Mouse (Mus musculus) neural tube, embryonic 13.5 days (tissue): ENCODE results near the gene St3gal6. TPM values are rescaled to one million over a fixed set of nuclear protein-coding genes. Genes with fewer than 3 reads are reported as not detected.
A peak's percentile ranks its signal among the peaks of the same experiment; 100 is the strongest.

ENCODE experiments used
- ATAC-seq: fragments of 200-750 bp; cut with Nextera tagmentation; 2 replicates; pipeline ENCODE4 v1.8.0; 2017; ENCODE audit warnings: low read depth, mild to moderate bottlenecking, moderate TSS enrichment, moderate library complexity
- H3K27ac ChIP-seq: fragments of 300-500 bp; sonication (generic); replicated peaks from 2 replicates; pipeline ENCODE4 v1.5.1; 2015; ENCODE audit warnings: moderate library complexity, mild to moderate bottlenecking, inconsistent platforms
- H3K27me3 ChIP-seq: fragments of 300-500 bp; sonication (generic); 2 replicates; pipeline ENCODE4 v1.6.1; 2015; ENCODE audit warnings: mild to moderate bottlenecking, inconsistent platforms
- H3K36me3 ChIP-seq: fragments of 300-500 bp; sonication (generic); 2 replicates; pipeline ENCODE4 v1.6.1; 2015; ENCODE audit warnings: mild to moderate bottlenecking, inconsistent platforms
- H3K4me1 ChIP-seq: fragments of 300-500 bp; sonication (generic); replicated peaks from 2 replicates; pipeline ENCODE4 v1.6.1; 2015; ENCODE audit warnings: inconsistent platforms
- H3K4me2 ChIP-seq: fragments of 300-500 bp; sonication (generic); 2 replicates; pipeline ENCODE4 v1.6.1; 2015; ENCODE audit warnings: inconsistent platforms, mild to moderate bottlenecking, moderate library complexity
- H3K4me3 ChIP-seq: fragments of 300-500 bp; sonication (generic); 2 replicates; pipeline ENCODE4 v1.5.1; 2015; ENCODE audit warnings: mild to moderate bottlenecking, inconsistent platforms
- H3K9ac ChIP-seq: fragments of 300-500 bp; sonication (generic); 2 replicates; pipeline ENCODE4 v1.6.1; 2015; ENCODE audit warnings: moderate library complexity, mild to moderate bottlenecking, inconsistent platforms
- H3K9me3 ChIP-seq: fragments of 300-500 bp; sonication (generic); 2 replicates; pipeline ENCODE4 v1.6.1; 2016; ENCODE audit warnings: inconsistent platforms
- WGBS: fragments of 180-500 bp; shearing (Covaris S2); methylation state at CpG from one replicate; pipeline ENCODE4 v1.1.7; 2015; 5-methylcytosine and 5-hydroxymethylcytosine counted together
- polyA plus RNA-seq: library from polyadenylated mRNA; unstranded; fragments of >200 nt; fragmentation: Nextera tagmentation; extraction: Ambion mirVana; gene quantifications from 2 replicates; pipeline ENCODE4 v1.2.1, GENCODE M21; 2015

St3gal6 gene
- 7.1 and 9.7 TPM in 2 replicates for polyA plus RNA-seq

DNA sequence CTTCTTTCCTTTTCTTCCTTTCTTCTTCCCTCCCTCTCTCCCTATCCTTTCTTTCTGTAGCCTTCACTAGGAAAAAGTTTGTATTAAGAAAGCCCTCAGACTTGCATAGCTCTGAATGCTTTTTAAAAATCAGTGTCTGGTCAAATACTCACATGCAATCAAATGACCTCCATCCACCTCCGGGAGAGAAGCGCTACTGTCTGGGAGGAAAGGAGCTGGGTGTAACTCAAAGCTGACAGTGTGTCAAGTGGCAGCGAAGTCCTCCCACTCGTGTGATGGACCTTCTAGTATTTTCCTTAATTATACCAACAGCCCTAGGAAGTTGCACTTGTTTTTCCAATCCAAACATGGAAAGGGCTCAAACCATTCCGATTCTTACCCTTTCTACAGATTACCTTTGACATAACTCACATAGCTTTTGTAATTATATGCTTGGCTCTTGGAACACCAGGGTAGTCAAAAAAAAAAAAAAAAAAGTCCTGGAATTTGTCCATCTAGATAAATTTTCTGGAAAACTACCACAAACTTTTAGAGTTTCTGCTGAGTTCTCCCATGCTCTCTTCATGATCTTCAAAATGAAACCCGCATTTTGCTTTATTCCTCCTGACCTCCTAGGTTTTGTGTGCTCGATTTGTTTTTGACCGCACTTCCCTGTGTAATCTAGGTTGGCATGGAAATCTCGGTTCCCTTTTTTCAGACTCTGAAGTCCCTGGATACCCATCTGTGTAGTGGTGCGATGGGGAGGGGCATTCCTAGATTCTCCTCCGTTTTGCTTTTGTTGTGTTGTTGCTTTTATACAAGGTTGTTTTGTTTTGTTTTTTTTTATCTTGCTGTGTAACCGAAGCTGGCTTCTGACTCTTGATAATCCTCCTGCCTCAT, at the start of gene St3gal6:
St3gal6 (minus strand) TSS at position 272 of the 879 bp plus-strand sequence.
- Histone ChIP-seq H3K4me3 (peak within 1 kb of the TSS; percentile 77), H3K4me2 (peak within 1 kb of the TSS; percentile 94), H3K4me1 (peaks cover 13% of the 10 kb centered on the region; the same call in 1 of the 2 replicates), H3K9ac (peak within 1 kb of the TSS; percentile 86), H3K27me3 (peaks cover 19% of the 10 kb centered on the region), H3K36me3 (no peaks in the 10 kb centered on the region), H3K9me3 (peaks cover 8% of the 10 kb centered on the region; the same call in 1 of the 2 replicates), H3K27ac (peak within 1 kb of the TSS; percentile 68)
- ATAC-seq = no peak
- WGBS = 84% methylated on average over 12 of the region's 12 CpGs

DNA sequence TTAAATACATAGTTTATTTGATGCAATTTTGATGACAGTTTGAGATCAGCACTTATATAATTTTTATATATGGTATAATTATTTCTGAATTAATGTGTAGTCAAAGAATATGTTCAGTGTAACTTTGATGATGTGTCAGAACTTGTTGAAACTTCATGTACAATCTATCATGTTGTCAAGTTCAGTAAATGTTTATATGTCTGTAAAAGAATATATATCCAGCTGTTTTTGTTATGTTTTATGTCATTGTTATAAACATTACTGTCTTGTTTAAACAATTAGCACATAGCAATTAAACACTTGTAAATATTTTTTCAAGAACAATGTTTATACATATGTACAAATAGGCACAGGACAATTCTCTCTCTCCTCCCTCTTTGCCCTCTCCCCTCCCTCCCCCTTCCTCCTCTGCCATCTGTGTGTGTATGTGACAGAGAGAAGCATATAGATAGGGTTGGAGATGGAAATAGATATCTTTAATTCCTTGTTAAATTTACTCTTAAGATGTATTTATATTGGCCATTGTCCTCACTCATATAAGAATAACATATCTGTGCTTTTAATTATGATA, 46.7 kb upstream of the St3gal6 start:
- Histone ChIP-seq H3K9ac (no peak overlapping the region), H3K27me3 (no peaks in the 10 kb centered on the region), H3K4me2 (no peak overlapping the region), H3K27ac (no peak overlapping the region), H3K9me3 (no peaks in the 10 kb centered on the region), H3K4me1 (no peaks in the 10 kb centered on the region), H3K36me3 (no peaks in the 10 kb centered on the region), H3K4me3 (no peak overlapping the region)
- no peak for ATAC-seq

DNA sequence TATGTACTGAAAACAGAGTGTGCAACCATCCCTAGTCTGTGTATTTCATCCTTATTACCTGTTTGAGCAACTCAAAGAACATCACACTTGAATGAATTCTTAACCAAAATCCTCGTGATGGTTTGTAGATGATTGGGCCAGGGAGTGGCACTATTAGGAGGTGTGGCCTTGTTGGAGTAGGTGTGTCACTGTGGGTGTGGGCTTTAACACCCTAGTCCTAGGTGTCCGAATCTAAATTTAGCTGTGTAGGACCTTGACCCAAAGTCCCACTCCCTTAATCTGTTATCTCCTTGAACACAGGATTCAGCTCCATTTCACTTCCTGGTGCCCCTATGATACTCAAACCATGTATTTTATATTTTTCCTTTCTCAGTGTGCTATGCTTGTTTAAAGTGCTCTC, 37.2 kb upstream of the St3gal6 start:
- H3K36me3 ChIP-seq = no peaks in the 10 kb centered on the region
- H3K9ac ChIP-seq = no peak overlapping the region
- 85% methylated on average over 2 of the region's 2 CpGs for WGBS
- H3K9me3 ChIP-seq = no peaks in the 10 kb centered on the region
- H3K4me3 ChIP-seq = no peak overlapping the region
- ATAC-seq = no peak
- no peaks in the 10 kb centered on the region for H3K4me1 ChIP-seq
- no peak overlapping the region for H3K27ac ChIP-seq
- no peak overlapping the region for H3K4me2 ChIP-seq
- no peaks in the 10 kb centered on the region for H3K27me3 ChIP-seq

DNA sequence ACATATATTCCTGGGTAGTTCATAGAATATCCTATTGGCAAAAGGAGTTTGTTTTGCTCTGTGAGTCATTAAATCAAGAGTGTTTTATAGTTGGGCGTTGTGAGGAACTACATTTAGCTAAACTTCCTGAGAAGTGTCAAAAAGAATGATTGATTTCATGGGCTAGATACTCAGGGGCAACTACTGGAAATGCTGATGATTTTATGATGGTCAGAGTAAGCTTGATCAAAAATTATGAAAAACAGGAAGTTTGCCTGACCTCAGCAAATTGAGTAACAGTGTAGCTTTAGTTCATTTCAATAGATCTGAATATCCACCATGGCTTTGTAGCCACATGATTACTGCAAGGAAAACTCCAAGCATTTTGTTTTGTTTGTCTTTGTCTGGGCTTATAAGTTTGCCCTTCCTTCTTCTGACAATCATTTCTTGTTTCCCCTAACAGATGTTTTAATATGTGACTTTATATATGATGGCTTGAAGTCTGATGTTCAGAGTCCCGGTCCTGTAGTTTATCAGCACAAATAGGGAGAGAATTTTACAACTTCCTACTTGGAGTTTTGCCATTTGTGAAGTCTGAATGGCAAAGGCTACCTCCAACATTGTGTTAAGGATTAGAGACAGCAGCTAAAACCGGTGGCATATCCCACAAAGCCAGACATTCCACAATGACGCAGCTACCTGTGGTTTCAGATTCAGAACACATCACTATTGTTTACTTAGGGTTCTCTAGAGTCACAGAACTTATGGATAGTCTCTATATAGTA, 32.2 kb upstream of the St3gal6 start:
- Histone ChIP-seq H3K27ac (no peak overlapping the region), H3K9ac (no peak overlapping the region), H3K4me1 (no peaks in the 10 kb centered on the region), H3K4me3 (no peak overlapping the region), H3K4me2 (no peak overlapping the region), H3K36me3 (no peaks in the 10 kb centered on the region), H3K27me3 (no peaks in the 10 kb centered on the region), H3K9me3 (no peaks in the 10 kb centered on the region)
- no peak for ATAC-seq
- 80% methylated on average over 4 of the region's 4 CpGs for WGBS

DNA sequence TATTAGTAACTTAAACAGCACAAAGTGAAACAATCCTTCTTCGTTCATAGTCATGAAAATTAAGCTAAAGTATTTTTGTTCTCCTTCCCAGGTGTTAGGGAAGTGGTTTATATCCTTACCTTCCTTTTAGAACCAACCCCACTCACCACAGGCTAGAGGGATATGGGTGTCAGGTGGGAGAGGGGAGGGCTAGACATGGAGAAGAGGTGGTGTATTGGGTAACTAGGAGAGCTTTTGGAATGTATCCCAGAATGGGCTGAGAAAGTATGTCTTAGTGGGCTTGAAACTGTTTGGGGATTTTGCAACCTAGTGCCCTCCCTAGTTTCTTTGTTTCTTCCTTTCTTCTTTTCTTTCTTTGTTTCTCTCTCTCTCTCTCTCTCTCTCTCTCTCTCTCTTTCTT, 30.6 kb upstream of the St3gal6 start:
- H3K36me3 ChIP-seq = no peaks in the 10 kb centered on the region
- no peaks in the 10 kb centered on the region for H3K9me3 ChIP-seq
- H3K4me3 ChIP-seq = no peak overlapping the region
- no peaks in the 10 kb centered on the region for H3K27me3 ChIP-seq
- WGBS = 65% methylated on average over 1 of the region's 1 CpGs
- H3K4me2 ChIP-seq = no peak overlapping the region
- H3K9ac ChIP-seq = no peak overlapping the region
- no peak overlapping the region for H3K27ac ChIP-seq
- ATAC-seq = no peak
- H3K4me1 ChIP-seq = no peaks in the 10 kb centered on the region

DNA sequence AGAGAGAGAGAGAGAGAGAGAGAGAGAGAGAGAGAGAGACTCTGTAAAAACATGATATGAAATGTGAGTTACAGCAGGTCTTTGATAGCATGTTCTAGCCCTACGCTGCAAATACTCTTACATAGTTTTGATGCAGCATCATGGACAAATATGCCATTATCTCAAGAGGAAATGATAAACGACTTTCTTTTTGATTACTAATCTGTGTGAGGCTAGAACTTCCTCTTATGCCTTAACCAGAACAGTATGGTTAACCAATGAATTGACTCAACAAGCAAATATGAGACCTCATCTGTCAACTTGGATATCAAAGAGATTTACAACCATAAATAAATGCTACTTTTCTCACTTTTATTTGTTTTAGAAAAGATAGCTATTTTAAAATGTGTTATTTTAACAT, 24.0 kb upstream of the St3gal6 start:
- H3K9ac ChIP-seq = no peak overlapping the region
- H3K36me3 ChIP-seq = no peaks in the 10 kb centered on the region
- H3K4me1 ChIP-seq = no peaks in the 10 kb centered on the region
- 78% methylated on average over 2 of the region's 2 CpGs for WGBS
- no peaks in the 10 kb centered on the region for H3K27me3 ChIP-seq
- H3K9me3 ChIP-seq = no peaks in the 10 kb centered on the region
- H3K27ac ChIP-seq = no peak overlapping the region
- ATAC-seq = no peak
- H3K4me2 ChIP-seq = no peak overlapping the region
- no peak overlapping the region for H3K4me3 ChIP-seq

DNA sequence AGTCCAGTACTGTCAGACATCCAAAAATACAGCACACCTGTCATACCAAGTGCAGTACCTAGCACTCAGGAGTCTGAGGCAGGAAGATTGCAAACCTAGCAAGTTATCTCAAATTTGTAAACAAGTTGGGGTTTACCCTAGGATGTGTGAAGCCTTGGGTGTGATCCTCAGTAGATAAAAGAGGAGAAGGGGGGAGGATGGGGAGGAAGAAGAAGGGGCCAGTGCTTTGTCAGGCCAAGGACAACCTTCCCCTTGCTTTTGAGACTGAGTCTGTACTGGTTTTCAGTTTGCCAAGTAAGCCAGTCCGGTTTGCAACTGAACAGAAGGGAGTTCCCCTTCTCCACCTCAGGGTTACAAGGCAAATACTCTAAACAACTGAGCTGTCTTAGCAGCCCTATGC, 22.1 kb upstream of the St3gal6 start:
- no peaks in the 10 kb centered on the region for H3K36me3 ChIP-seq
- no peak overlapping the region for H3K9ac ChIP-seq
- no peak overlapping the region for H3K4me2 ChIP-seq
- H3K4me1 ChIP-seq = no peaks in the 10 kb centered on the region
- no peak overlapping the region for H3K27ac ChIP-seq
- H3K27me3 ChIP-seq = no peaks in the 10 kb centered on the region
- H3K4me3 ChIP-seq = no peak overlapping the region
- no peak for ATAC-seq
- no peaks in the 10 kb centered on the region for H3K9me3 ChIP-seq
- WGBS = 69% methylated on average over 1 of the region's 1 CpGs

DNA sequence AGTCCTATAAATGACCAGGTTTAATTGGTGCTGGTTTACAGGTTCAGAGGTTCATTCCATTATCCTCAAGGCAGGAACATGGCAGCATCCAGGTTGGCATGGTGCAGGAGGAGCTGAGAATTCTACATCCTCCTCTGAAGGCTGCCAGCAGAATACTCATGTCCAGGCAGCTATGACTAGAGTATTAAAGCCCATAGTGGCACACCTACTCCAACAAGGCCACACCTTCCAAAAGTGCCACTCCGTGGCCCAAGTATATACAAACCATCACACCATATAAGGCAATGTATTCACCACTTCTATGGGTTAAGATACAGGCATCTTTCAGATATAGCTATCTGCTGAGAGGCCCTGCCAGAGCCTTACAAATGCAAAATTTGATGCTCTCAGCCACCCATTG, 15.4 kb upstream of the St3gal6 start:
- no peak for ATAC-seq
- Histone ChIP-seq H3K27me3 (no peaks in the 10 kb centered on the region), H3K4me3 (no peak overlapping the region), H3K27ac (no peak overlapping the region), H3K4me1 (no peaks in the 10 kb centered on the region), H3K36me3 (no peaks in the 10 kb centered on the region), H3K4me2 (no peak overlapping the region), H3K9me3 (no peaks in the 10 kb centered on the region), H3K9ac (no peak overlapping the region)
- 87% methylated on average over 1 of the region's 1 CpGs for WGBS

DNA sequence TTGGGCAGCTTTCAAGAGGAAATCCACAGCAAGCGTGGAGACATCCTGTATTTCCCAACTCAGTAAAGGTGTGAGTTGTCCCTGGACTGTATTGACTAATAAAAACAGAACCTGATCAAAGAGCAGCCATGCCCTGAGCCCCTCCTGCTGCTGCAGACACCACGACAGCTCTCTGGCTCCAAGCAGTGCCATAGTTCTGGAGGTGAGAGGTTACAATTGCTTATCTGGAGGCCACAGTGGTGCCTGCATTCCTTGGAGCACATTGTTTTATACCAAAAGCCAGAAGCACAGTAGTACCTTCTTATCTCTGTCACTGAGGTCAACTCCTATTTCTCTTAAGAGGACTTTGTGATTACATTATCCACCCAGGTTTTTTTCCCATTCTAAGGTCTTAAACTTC, 15.0 kb upstream of the St3gal6 start:
- no peak for ATAC-seq
- no peak overlapping the region for H3K4me2 ChIP-seq
- no peak overlapping the region for H3K27ac ChIP-seq
- H3K4me1 ChIP-seq = no peaks in the 10 kb centered on the region
- 51% methylated on average over 2 of the region's 2 CpGs for WGBS
- no peaks in the 10 kb centered on the region for H3K36me3 ChIP-seq
- H3K27me3 ChIP-seq = no peaks in the 10 kb centered on the region
- H3K9ac ChIP-seq = no peak overlapping the region
- H3K4me3 ChIP-seq = no peak overlapping the region
- H3K9me3 ChIP-seq = no peaks in the 10 kb centered on the region

DNA sequence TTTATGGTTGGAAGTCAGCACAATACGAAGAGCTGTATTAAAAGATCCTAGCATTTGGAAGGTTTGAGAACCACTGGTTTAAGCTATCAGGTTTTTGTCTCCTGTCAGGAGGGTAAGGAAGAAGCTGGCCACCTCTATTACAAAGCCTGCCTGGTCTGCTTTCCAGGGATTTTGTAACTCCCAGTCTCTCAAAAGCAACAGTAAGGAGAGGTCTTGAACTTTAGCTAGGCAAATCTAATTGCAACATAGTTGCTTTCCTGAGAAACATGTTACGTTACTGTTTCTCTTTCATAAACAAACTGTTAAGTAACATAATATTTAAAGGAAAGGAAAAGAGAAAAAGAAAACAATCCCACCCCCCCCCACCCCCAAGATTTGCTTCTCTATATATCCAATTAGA, 12.0 kb upstream of the St3gal6 start:
- no peaks in the 10 kb centered on the region for H3K9me3 ChIP-seq
- H3K36me3 ChIP-seq = no peaks in the 10 kb centered on the region
- H3K27ac ChIP-seq = no peak overlapping the region
- no peak overlapping the region for H3K9ac ChIP-seq
- 90% methylated on average over 2 of the region's 2 CpGs for WGBS
- H3K4me2 ChIP-seq = no peak overlapping the region
- H3K4me1 ChIP-seq = 0 out of 2 replicates have a peak, but pooled peaks cover 6% of the 10 kb centered on the region
- ATAC-seq = no peak
- H3K27me3 ChIP-seq = no peaks in the 10 kb centered on the region
- no peak overlapping the region for H3K4me3 ChIP-seq

DNA sequence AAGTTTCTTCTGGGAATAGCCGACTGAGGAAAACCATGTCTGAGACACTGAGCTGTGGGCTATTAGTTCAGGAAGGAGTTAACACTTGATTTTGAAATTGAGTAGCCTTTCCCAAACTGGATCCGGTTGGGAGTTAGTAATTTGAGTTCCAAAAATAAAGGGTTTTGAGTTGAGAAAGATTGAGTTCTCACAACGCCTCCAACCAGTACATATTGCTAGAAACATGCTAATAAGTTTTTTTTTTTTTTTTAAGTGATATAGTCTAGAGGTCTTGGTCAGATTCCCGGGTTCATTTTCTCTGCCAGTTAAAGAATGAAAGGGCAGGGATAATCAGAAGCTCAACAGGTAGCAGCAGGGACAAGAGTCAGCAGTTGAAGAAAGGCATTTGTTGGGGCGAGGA, 11.2 kb upstream of the St3gal6 start:
- Histone ChIP-seq H3K4me3 (no peak overlapping the region), H3K4me2 (no peak overlapping the region), H3K9ac (no peak overlapping the region), H3K27ac (no peak overlapping the region), H3K27me3 (no peaks in the 10 kb centered on the region), H3K4me1 (0 out of 2 replicates have a peak, but pooled peaks cover 6% of the 10 kb centered on the region), H3K9me3 (no peaks in the 10 kb centered on the region), H3K36me3 (no peaks in the 10 kb centered on the region)
- no peak for ATAC-seq
- 73% methylated on average over 5 of the region's 5 CpGs for WGBS
